Mouse (Mus musculus): ENCODE data around the gene Sgpp1.

Gene Sgpp1

DNA sequence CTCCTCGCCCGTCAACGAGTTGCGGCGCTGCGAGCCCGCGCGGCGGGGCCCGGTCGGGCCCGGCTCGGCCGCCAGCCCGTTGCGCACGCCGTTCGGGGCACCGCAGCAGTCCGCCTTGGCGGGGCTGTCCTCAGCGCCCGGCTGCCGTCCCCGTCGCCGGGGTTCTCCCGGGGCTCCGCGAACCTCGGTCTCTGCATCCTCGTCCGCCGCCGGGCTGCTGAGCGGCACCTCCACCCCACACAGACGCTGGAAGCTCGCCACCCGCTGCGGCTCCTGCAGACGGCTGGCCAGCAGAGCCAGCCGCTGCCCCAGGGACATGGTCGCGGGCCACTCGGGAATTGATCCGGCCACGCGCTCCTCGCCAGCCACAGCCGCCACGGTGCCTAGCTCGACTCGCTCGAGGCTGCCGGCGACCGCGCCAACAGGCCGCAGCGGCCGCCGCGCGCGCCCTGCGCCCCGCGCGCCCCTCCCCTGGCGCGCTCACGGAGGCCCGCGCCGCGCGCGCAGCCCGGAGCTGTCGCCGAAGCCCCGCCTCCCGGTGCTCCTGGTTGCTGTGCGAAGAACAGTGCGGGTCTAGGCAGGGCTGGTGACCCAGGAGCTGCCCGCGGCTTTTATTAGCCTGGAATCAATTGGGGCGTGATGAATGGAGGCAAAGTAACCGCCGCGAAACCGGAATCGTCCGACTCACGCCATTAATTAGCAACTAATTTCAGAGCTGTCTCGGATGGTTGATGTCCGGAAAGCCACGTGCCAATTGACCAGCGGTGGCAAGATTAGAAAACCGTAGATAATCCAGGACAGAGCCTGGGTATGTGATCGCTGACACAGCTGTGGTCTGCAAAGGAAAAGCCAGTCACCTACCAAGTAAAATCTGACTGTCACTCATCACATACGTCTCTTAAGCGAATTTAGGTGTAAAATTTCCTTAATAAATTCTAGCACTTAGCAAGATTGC lies at the start of gene Sgpp1:
Sgpp1 (minus strand) TSS at position 484 of the 955 bp plus-strand sequence.
- peak; percentile 75 for DNase-seq

DNA sequence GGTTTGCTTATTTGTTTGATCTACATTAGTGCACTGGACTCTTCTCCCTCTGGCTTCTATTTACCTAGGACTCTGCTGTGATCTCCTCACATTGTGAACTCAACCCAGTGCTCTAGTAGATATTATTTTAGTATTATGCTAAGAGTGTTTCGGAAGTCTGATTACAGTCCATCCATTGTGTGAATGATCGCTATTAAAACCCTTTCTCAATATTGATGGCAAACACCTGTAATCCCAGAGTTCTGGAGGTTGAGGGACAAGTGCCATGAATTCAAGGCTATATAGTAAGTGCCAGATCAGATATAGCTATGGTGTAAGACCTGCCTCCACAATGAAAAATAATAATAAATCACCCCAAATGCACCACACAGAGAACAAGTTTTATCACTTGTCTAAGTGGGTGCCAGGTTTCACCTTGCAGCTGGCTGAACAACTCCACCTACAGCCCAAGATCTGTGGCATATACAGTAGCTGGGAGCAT lies 48.8 kb upstream of the Sgpp1 start:
- no peak for DNase-seq

GRCm38 (mm10) chr12:75781995-75782394 lies 46.5 kb upstream of the Sgpp1 start:
- DNase-seq: no peak

DNA sequence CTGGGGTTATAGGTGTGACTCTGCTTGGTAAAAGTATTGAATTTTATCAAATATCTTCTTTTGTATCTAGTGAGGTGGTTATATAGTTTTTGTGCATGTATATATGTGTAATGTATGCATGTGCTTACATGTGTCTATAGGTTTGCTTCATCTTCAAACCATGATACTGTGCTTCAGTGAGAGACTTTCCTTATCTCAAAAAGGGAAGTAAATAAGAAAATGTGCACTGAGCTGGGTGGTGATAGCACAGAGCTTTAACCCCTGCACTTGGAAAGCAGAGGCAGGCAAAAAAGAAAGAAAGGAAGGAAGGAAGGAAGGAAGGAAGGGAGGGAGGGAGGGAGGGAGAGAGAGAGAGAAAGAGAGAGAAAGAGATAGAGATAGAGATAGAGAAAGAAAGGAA lies 45.9 kb upstream of the Sgpp1 start:
- no peak for DNase-seq

- peak; percentile 38 for DNase-seq
Observed at GRCm38 (mm10) chr12:75772424-75773034, 37.0 kb upstream of the Sgpp1 start.

DNA sequence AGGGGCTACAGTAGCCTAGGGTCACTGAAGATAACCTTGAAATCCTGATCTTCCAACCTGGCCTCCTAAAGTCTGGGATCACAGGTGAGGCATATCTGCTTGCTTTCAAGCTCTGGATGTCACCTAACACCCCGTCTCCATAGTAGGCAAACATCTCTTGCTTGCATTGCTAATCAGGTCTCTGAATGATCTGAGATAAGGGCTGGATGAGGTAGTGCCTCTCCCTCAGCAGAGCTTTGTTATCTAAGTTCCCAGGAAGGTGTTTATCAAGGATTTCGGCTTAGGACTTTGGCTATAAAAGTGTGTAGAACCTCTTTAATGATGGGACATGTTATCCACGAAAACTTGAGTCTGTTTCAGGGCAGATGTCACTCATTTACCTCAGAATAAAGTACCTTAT lies 35.9 kb upstream of the Sgpp1 start:
- DNase-seq: no peak

GRCm38 (mm10) chr12:75766885-75767317 lies 31.4 kb upstream of the Sgpp1 start:
- DNase-seq: no peak

- no peak for DNase-seq
Observed at GRCm38 (mm10) chr12:75766395-75766794, 30.9 kb upstream of the Sgpp1 start.

GRCm38 (mm10) chr12:75765751-75766150 lies 30.2 kb upstream of the Sgpp1 start:
- DNase-seq: no peak

DNA sequence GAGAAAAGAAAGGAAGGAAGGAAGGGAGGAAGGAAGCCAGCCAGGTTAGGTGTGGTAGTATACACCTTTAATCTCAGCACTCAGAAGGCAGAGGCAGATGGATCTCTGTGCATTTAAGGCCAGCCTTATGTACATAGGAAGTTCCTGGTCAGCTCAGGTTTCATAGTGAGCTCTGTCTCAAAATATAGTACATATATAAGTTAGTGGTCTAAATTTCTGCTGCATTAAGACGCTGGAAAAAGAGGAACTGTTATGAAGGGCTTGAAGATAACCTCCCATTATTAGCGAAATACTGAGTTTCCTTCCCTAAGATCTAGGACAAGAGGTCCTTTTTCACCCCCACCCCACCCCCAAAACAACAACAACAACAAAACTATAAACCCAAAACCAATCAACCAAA lies 20.9 kb upstream of the Sgpp1 start:
- DNase-seq: no peak

DNA sequence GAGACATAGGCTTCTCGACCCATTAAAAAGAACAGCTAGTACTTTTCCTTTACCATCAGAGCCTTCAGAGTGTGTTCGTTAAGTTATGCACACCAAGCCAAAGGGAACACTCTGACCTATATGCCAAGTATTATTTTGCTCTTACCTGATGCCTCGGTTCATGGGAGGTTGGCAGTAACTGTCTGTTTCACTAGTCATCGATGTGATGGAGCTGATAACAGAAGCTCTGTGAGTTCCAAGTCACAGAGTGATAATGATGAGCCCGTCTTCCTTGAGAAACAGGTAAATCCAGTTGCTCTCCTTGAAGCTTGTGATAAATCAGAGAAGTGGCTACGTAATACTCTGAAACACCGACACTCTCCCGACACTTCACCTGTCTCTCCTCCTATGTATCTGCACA lies 18.2 kb upstream of the Sgpp1 start:
- DNase-seq: no peak

DNA sequence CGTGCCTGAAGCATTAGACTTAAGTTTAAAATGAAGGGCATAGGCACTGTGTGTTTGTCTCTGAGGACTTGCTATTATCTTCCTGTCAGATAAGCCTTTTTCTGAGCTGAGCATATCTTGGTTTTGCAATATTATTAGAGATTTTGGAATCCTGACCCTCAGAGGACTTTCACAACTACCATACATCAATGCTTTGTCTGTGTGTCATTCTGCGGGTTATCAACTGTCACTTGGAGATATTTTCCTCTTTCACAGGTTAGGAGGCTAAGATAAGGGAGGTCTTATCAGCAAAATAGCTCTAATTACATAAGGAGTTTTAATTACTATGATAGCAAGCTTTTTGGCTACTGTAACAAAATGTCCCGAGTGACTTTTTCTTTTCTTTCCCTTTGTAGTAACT lies 16.5 kb upstream of the Sgpp1 start:
- DNase-seq: no peak

DNA sequence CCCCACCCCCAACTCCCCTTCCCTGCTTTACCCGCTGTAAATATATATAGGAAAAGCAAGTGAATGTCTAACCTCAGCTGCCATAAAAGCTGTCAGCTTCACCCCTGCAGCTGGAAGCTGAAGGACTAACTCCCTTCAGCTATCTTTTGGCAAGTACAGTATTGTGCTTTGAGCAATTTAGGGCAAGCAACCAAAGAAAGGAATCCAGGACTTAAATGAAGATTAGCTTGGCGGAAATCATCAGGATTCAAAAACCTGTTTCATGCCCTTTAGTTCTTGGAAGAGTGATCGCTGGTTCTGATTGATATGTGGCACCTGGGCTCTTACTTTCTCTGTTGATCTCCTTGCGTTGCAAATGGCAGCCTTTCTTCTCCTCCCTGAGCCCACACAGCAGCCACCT lies 13.0 kb upstream of the Sgpp1 start:
- no peak for DNase-seq

GRCm38 (mm10) chr12:75745697-75746290 lies 10.3 kb upstream of the Sgpp1 start:
- no peak for DNase-seq

- DNase-seq: no peak
Observed at GRCm38 (mm10) chr12:75742101-75742500, 6.6 kb upstream of the Sgpp1 start.

DNA sequence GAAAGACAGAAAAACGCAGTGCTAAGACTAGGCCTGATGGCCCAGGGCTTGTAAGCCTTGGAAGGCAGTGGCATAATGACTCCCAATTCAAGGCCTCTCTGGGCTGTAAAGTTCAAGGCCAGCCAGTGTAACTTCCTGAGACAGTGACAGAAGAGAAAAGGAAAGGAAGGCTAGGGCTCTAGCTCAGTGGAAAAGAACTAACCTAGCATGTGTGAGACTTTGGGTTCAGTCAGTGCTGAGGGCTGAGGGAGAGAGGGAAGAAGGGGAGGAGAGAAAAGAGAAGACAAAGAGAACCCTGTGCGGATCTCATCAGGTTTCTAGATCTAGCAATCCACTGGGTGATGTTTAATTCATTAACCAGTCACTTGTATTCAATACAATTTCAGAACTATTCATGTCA lies 5.7 kb upstream of the Sgpp1 start:
- no peak for DNase-seq

DNA sequence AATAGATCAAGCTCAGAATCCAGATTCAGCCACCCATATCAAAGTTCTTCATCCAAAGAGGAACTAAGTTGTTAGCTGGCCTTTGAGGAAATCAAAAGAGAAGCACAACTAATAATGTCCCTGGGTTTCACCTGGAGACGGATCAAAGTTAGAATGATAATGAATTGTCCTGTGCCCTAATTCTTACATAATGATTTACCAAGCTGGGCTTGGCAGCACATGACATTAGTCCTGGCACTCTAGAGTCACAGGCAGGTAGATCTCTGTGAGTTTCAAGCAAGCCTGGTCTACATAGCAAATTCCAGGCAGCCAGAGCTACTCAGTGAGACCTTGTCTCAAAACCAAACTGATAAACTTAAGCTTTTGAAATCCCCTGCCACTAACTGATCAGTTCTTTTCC lies 4.9 kb upstream of the Sgpp1 start:
- no peak for DNase-seq

- DNase-seq: no peak
Observed at GRCm38 (mm10) chr12:75739611-75740010, 4.1 kb upstream of the Sgpp1 start.

GRCm38 (mm10) chr12:75736296-75736695 lies 767 bp upstream of the Sgpp1 start:
- DNase-seq: no peak

- peak; percentile 13 for DNase-seq
Observed at GRCm38 (mm10) chr12:75734891-75735245, 661 bp downstream of the Sgpp1 start.

- DNase-seq: no peak
Observed at GRCm38 (mm10) chr12:75734167-75734566, 1.4 kb downstream of the Sgpp1 start.

DNA sequence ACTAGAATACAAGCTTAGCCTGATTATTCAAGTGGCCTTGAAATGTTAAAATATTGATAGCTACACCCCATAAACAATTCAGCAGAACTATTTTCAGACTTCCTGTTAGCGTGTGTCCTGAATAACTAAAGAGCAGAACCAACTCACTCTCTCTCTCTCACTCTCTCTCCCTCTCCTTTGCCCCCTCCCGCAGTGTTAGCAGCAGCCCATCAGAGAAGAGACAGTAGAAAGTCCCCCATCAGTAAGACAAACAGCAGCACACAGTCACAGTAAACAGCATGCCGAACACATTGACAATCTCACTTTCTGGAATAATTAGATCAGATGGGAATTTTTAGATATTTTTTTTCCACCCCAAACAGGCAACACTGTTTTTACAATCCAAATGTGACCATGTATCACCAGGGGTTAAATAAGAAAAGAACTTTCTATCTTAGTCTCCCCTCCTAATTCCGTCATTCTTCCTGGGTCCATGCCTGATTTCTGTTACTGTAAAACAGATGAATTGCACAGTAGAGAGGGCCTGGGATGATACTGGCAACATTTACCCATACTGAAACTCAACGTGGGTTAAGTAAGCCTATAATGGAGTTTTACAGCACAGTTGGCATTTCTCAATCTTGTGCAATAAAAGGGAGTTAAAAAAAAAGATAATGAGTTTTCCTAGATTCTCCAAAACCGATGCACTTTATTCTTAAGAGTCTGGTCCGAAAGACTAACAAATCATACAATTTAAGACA lies 2.0 kb downstream of the Sgpp1 start:
- no peak for DNase-seq

DNA sequence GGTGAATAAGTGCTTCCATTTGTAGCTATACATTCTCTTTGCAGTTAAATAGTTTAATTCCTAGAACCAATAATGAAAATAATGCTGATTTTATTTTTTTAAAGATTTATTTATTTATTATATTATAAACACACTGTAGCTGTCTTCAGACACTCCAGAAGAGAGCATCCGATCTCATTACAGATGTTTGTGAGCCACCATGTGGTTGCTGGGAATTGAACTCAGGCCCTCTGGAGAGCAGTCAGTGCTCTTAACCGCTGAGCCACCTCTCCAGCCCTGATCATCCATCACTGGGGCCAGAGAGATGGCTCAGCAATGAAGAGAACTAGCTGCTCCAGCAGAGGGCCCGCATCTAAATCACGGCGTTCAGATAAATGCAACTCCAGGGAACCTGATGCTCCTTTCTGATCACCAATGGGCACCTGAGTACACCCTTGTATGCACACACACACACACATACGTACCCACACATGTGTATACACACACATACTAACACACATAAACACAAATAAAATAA lies 3.5 kb downstream of the Sgpp1 start:
- DNase-seq: peak; percentile 12
